Mouse (Mus musculus) layer of hippocampus, adult 11-12 months (tissue): ENCODE data around the gene Tmub2.

ENCODE experiments used
- DNase-seq: peaks from one replicate; pipeline ENCODE4 v3.0.0; 2022; ENCODE audit warnings: low spot score

Gene Tmub2

GRCm38 (mm10) chr11:102305359-102305758 lies 20.6 kb downstream of the Tmub2 start:
- no peak for DNase-seq

GRCm38 (mm10) chr11:102308104-102308503 lies 23.4 kb downstream of the Tmub2 start:
- DNase-seq, result no peak

GRCm38 (mm10) chr11:102308979-102309378 lies 24.2 kb downstream of the Tmub2 start:
- DNase-seq, result peak; percentile 97

GRCm38 (mm10) chr11:102309821-102310617 lies 25.3 kb downstream of the Tmub2 start:
- DNase-seq, result peak; percentile 16

- peak; percentile 15 for DNase-seq
These were observed 26.3 kb downstream of the Tmub2 start for GRCm38 (mm10) chr11:102310768-102311695.

GRCm38 (mm10) chr11:102311966-102312365 lies 27.2 kb downstream of the Tmub2 start:
- DNase-seq, result peak; percentile 3

GRCm38 (mm10) chr11:102312586-102312985 lies 27.9 kb downstream of the Tmub2 start:
- no peak for DNase-seq

- no peak for DNase-seq
These were observed 29.6 kb downstream of the Tmub2 start for GRCm38 (mm10) chr11:102314321-102314720.

- no peak for DNase-seq
These were observed 31.2 kb downstream of the Tmub2 start for GRCm38 (mm10) chr11:102315690-102316571.

- peak; percentile 87 for DNase-seq
These were observed 32.0 kb downstream of the Tmub2 start for GRCm38 (mm10) chr11:102316572-102317297.

- DNase-seq, result peak; percentile 52
These were observed 32.7 kb downstream of the Tmub2 start for GRCm38 (mm10) chr11:102317298-102317900.

GRCm38 (mm10) chr11:102317901-102318575 lies 33.3 kb downstream of the Tmub2 start:
- DNase-seq, result peak; percentile 54

- DNase-seq, result peak; percentile 48
These were observed 34.1 kb downstream of the Tmub2 start for GRCm38 (mm10) chr11:102318576-102319409.

- peak; percentile 85 for DNase-seq
These were observed 34.7 kb downstream of the Tmub2 start, which contains the start of gene Ubtf for GRCm38 (mm10) chr11:102319410-102319792. Ubtf (minus strand) TSS chr11:102319742.

- DNase-seq, result peak; percentile 90
These were observed 35.4 kb downstream of the Tmub2 start for GRCm38 (mm10) chr11:102319941-102320685.

- DNase-seq, result peak; percentile 75
These were observed 35.9 kb downstream of the Tmub2 start for GRCm38 (mm10) chr11:102320686-102321005.

- no peak for DNase-seq
These were observed 37.2 kb downstream of the Tmub2 start for GRCm38 (mm10) chr11:102321931-102322330.

- no peak for DNase-seq
These were observed 38.8 kb downstream of the Tmub2 start for GRCm38 (mm10) chr11:102323516-102323915.

- no peak for DNase-seq
These were observed 42.5 kb downstream of the Tmub2 start for GRCm38 (mm10) chr11:102327250-102327649.
